Mouse (Mus musculus) embryonic facial prominence, embryonic 12.5 days (tissue): Measurements from ENCODE around the gene Fstl5. TPM values are rescaled to one million over a fixed set of nuclear protein-coding genes. Genes with fewer than 3 reads are reported as not detected.

Experiments used
- polyA plus RNA-seq: library from polyadenylated mRNA; unstranded; fragments of >200 nt; fragmentation: Nextera tagmentation; extraction: Ambion mirVana; gene quantifications from 2 replicates; pipeline ENCODE4 v1.2.1, GENCODE M21; 2016

Fstl5 gene
- polyA plus RNA-seq, 1 experiment from 2014 or later = 6.1 TPM

Other genes with a start within 250 kb of the Fstl5 start
- gene Golim4, start 117.3 kb upstream of the Fstl5 start, polyA plus RNA-seq = 60.6 and 64.4 TPM in 2 replicates